Mouse (Mus musculus): ENCODE results near the gene Map2k6. TPM values are rescaled to one million over a fixed set of nuclear protein-coding genes. Genes with fewer than 3 reads are reported as not detected.

Map2k6 gene
- polyA plus RNA-seq, 1 experiment from 2014 or later, result 22.1 TPM

DNA sequence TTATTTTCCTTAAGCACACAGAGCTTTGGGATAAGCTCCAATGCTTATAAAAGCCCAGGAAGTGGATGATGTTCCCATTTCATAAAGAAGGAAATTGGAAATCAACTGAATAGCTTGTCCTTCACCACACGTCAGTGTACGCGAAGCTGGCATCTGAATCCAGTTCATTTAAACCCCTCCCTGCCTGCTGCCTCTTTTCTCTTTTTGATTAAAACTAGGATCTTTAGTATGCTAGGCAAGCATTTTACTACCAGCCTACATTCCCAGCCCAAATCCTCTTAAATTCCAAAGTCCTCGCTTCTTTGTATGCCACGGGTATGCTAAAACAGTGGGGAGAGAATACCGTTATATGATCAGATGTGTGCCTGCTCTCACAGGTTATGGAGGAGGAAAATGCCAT, 17.8 kb downstream of the Map2k6 start:
- 40% methylated on average over 6 of the region's 6 CpGs for WGBS
- no peaks in the 10 kb centered on the region for H3K27me3 ChIP-seq (ENCODE audit: control insufficient read depth, insufficient read depth, low read depth, low read length)
- no peaks in the 10 kb centered on the region for H3K36me3 ChIP-seq (ENCODE audit: control insufficient read depth, insufficient read depth, low read length)
- no peak overlapping the region for H3K4me2 ChIP-seq (ENCODE audit: low read length)
- no peak overlapping the region for H3K9ac ChIP-seq (ENCODE audit: low read depth, low read length)
- H3K4me1 ChIP-seq (ENCODE audit: control insufficient read depth, insufficient read depth, low read length), result no peaks in the 10 kb centered on the region; the same call in 1 of the 2 replicates
- no peaks in the 10 kb centered on the region for H3K9me3 ChIP-seq (replicated peaks; ENCODE audit: control insufficient read depth, low read length, poor library complexity, severe bottlenecking)
- ATAC-seq, result no peak
- H3K4me3 ChIP-seq (ENCODE audit: low read depth, low read length), result no peak overlapping the region
- peak overlapping the region; percentile 31 for H3K27ac ChIP-seq (ENCODE audit: low read length)

DNA sequence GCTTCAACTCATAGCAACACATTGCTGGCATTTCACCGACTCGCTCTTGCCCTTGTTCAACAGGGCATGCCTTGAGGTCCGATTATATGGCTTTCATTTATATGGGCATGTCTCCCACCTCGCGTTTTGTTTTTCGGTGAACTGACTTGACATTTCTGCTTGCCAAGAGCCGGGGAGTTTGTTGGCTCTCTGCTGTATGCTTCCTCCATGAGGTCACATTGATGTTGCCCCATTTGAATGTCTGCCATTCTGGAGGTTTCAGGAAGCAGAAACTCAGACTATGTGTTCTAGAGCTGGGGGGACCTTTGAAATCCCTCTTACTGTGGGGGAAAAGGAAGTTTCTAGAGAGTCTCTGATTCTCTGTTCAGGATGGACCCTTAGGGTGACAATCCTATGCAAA, 21.5 kb downstream of the Map2k6 start:
- Histone ChIP-seq H3K9ac (ENCODE audit: low read depth, low read length) (no peak overlapping the region), H3K4me2 (ENCODE audit: low read length) (no peak overlapping the region), H3K27me3 (ENCODE audit: control insufficient read depth, insufficient read depth, low read depth, low read length) (no peaks in the 10 kb centered on the region), H3K27ac (ENCODE audit: low read length) (no peak overlapping the region), H3K9me3 (replicated peaks; ENCODE audit: control insufficient read depth, low read length, poor library complexity, severe bottlenecking) (no peaks in the 10 kb centered on the region), H3K4me1 (ENCODE audit: control insufficient read depth, insufficient read depth, low read length) (no peaks in the 10 kb centered on the region; the same call in 1 of the 2 replicates), H3K36me3 (ENCODE audit: control insufficient read depth, insufficient read depth, low read length) (no peaks in the 10 kb centered on the region), H3K4me3 (ENCODE audit: low read depth, low read length) (no peak overlapping the region)
- whole genome bisulfite sequencing, result 95% methylated on average over 7 of the region's 7 CpGs
- ATAC-seq, result no peak

DNA sequence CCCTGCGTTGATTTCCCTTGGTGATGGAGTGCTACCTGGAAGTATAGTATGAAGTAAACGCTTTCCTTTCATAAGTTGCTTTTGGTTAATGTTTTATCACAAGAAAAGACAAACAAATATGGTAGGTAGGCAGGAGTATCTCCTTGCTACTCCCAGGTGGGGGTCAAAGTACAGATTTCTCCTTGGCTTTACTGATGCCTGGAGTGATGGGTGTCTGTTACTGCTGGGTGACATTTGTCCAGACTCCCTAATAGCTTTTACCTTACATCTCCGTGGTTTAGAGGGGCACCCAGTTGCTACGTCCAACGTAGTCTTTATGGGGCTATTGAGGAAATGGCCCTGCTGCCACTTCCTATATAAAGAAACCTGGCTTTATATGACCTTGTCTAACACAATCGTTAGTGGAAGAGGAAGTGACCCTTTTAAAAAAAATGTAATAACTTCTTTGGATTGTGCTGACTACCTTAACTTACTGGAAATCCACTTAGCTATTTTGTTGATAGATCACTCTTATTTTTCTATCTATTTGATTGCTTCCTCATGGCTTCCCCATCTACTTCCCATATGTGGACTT, 27.7 kb downstream of the Map2k6 start:
- Histone ChIP-seq H3K27me3 (ENCODE audit: control insufficient read depth, insufficient read depth, low read depth, low read length) (no peaks in the 10 kb centered on the region), H3K9me3 (replicated peaks; ENCODE audit: control insufficient read depth, low read length, poor library complexity, severe bottlenecking) (no peaks in the 10 kb centered on the region)
- no peak for ATAC-seq

DNA sequence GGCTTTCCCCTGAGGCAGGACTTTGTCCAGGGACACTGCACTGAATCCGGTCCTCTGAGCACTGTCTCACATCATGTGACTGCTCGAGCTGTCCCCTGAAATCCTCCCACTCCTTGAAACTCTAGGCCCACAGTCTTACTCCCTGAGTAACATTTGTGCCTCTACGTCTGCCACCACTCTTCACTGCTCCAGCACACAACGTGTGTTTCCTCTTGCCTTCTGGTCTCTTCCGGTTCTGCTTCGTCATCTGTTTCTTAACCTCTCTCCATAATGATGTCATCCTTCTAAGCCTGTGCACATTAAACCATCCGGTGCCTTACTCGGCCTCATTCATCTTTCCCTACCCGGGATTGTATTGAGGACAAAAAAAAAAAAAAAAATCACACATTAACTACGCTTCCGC, 28.2 kb downstream of the Map2k6 start:
- Histone ChIP-seq H3K9ac (ENCODE audit: low read depth, low read length) (no peak overlapping the region), H3K27me3 (ENCODE audit: control insufficient read depth, insufficient read depth, low read depth, low read length) (no peaks in the 10 kb centered on the region), H3K4me3 (ENCODE audit: low read depth, low read length) (no peak overlapping the region), H3K36me3 (ENCODE audit: control insufficient read depth, insufficient read depth, low read length) (no peaks in the 10 kb centered on the region), H3K4me2 (ENCODE audit: low read length) (no peak overlapping the region), H3K27ac (ENCODE audit: low read length) (no peak overlapping the region), H3K9me3 (replicated peaks; ENCODE audit: control insufficient read depth, low read length, poor library complexity, severe bottlenecking) (no peaks in the 10 kb centered on the region), H3K4me1 (ENCODE audit: control insufficient read depth, insufficient read depth, low read length) (0 out of 2 replicates have a peak, but pooled peaks cover 2% of the 10 kb centered on the region)
- WGBS, result 56% methylated on average over 11 of the region's 11 CpGs
- no peak for ATAC-seq

More for the DNA sequence above, 27.7 kb downstream of the Map2k6 start:
- Histone ChIP-seq H3K4me1 (ENCODE audit: control insufficient read depth, insufficient read depth, low read length) (0 out of 2 replicates have a peak, but pooled peaks cover 2% of the 10 kb centered on the region), H3K36me3 (ENCODE audit: control insufficient read depth, insufficient read depth, low read length) (no peaks in the 10 kb centered on the region), H3K4me3 (ENCODE audit: low read depth, low read length) (no peak overlapping the region), H3K9ac (ENCODE audit: low read depth, low read length) (no peak overlapping the region), H3K27ac (ENCODE audit: low read length) (no peak overlapping the region), H3K4me2 (ENCODE audit: low read length) (no peak overlapping the region)
- WGBS, result 93% methylated on average over 6 of the region's 6 CpGs

DNA sequence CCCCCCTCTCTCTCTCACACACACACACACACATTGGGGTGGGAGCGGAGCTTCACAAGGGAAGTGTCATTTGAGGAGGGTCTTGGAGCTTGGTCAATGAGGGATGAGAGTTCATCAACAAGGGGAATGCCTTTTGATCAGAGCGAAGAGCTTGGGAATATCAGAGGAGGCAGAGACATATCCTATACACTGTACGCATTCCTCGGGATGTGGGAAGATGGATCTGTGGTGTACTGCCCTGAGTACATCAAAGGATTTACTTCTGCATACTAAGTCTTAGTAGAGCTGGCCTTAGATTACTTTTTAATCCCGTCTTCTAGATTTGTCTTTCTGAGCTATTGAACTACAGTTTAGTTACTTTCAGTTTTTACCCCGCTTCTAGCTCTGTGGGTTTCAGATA, 30.1 kb downstream of the Map2k6 start:
- 84% methylated on average over 6 of the region's 6 CpGs for WGBS
- H3K9me3 ChIP-seq (replicated peaks; ENCODE audit: control insufficient read depth, low read length, poor library complexity, severe bottlenecking), result no peaks in the 10 kb centered on the region
- H3K4me3 ChIP-seq (ENCODE audit: low read depth, low read length), result no peak overlapping the region
- no peaks in the 10 kb centered on the region for H3K36me3 ChIP-seq (ENCODE audit: control insufficient read depth, insufficient read depth, low read length)
- H3K27me3 ChIP-seq (ENCODE audit: control insufficient read depth, insufficient read depth, low read depth, low read length), result no peaks in the 10 kb centered on the region
- no peak overlapping the region for H3K27ac ChIP-seq (ENCODE audit: low read length)
- 0 out of 2 replicates have a peak, but pooled peaks cover 2% of the 10 kb centered on the region for H3K4me1 ChIP-seq (ENCODE audit: control insufficient read depth, insufficient read depth, low read length)
- no peak for ATAC-seq
- H3K9ac ChIP-seq (ENCODE audit: low read depth, low read length), result no peak overlapping the region
- no peak overlapping the region for H3K4me2 ChIP-seq (ENCODE audit: low read length)

DNA sequence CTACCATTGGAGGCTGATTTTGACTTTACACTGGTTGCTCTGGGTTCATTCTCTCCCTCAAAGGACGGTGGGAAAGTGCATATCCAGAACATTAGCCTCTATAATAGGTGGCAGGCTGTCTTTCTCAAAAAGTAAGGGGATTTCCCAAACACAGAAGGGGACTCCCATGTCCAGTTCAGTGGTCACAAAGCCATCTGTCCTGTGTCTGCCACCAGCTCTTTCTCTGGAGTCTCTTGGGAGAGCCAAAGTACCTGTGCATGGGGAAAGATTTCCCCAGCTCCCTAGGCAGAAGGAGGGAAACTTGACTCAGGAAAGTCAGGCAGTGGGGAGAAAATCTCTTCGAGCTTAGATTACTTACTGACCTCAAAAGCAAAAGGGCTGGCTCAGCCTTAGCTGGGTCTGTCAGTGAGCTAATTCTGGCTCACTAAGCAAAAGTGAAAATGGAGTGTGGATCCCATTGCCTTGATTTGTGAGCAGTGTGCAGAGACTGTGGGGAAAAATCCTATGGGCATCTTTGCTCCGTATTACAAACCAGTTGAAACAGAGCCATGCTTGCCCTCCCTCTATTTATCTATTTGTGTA, 31.0 kb downstream of the Map2k6 start:
- ATAC-seq, result no peak
- WGBS, result 60% methylated on average over 3 of the region's 3 CpGs
- 0 out of 2 replicates have a peak, but pooled peaks cover 2% of the 10 kb centered on the region for H3K4me1 ChIP-seq (ENCODE audit: control insufficient read depth, insufficient read depth, low read length)
- no peak overlapping the region for H3K27ac ChIP-seq (ENCODE audit: low read length)
- no peak overlapping the region for H3K4me2 ChIP-seq (ENCODE audit: low read length)
- 0 out of 2 replicates have a peak, but pooled peaks cover 3% of the 10 kb centered on the region for H3K36me3 ChIP-seq (ENCODE audit: control insufficient read depth, insufficient read depth, low read length)
- no peak overlapping the region for H3K4me3 ChIP-seq (ENCODE audit: low read depth, low read length)
- H3K9me3 ChIP-seq (replicated peaks; ENCODE audit: control insufficient read depth, low read length, poor library complexity, severe bottlenecking), result no peaks in the 10 kb centered on the region
- no peak overlapping the region for H3K9ac ChIP-seq (ENCODE audit: low read depth, low read length)
- H3K27me3 ChIP-seq (ENCODE audit: control insufficient read depth, insufficient read depth, low read depth, low read length), result no peaks in the 10 kb centered on the region

DNA sequence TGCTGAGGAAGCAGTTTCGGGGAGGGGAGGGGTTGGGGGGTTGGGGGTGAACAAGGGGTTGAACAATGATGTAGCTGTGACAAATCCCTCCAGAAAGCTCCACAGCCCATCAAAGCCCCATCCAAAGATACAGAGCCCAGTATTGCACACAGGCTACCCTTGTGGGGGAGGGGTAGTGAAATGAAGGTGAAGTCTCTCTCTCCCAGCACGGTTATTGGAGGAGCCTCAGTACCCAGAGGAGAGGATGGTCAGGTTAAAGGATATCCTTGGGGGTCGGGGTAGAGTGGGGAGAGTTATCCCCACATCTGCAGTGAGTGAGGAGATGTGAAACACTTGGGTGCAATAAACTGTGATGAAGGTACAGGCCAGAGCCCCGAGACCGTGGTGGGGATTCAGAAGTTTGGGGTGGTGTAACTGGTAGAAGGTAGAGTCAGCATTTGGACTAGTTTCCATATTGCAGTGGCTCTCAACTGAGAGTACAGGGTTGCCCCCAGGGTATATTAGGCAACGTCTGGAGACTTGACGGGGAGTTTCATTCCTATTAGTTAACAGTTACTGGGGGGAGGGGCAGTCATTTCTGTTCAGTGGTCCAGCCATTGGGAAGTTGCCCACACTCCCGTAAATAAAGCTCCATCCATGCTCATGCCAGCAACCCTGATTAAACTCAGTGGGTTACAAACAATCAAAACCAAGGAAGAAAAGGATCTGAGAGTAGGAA, 37.1 kb downstream of the Map2k6 start:
- no peaks in the 10 kb centered on the region for H3K9me3 ChIP-seq (replicated peaks; ENCODE audit: control insufficient read depth, low read length, poor library complexity, severe bottlenecking)
- 73% methylated on average over 8 of the region's 8 CpGs for WGBS
- no peak overlapping the region for H3K9ac ChIP-seq (ENCODE audit: low read depth, low read length)
- no peaks in the 10 kb centered on the region for H3K27me3 ChIP-seq (ENCODE audit: control insufficient read depth, insufficient read depth, low read depth, low read length)
- no peak overlapping the region for H3K4me2 ChIP-seq (ENCODE audit: low read length)
- 0 out of 2 replicates have a peak, but pooled peaks cover 3% of the 10 kb centered on the region for H3K36me3 ChIP-seq (ENCODE audit: control insufficient read depth, insufficient read depth, low read length)
- no peak overlapping the region for H3K4me3 ChIP-seq (ENCODE audit: low read depth, low read length)
- peaks cover 4% of the 10 kb centered on the region; the same call in 1 of the 2 replicates for H3K4me1 ChIP-seq (ENCODE audit: control insufficient read depth, insufficient read depth, low read length)
- no peak for ATAC-seq
- H3K27ac ChIP-seq (ENCODE audit: low read length), result no peak overlapping the region

DNA sequence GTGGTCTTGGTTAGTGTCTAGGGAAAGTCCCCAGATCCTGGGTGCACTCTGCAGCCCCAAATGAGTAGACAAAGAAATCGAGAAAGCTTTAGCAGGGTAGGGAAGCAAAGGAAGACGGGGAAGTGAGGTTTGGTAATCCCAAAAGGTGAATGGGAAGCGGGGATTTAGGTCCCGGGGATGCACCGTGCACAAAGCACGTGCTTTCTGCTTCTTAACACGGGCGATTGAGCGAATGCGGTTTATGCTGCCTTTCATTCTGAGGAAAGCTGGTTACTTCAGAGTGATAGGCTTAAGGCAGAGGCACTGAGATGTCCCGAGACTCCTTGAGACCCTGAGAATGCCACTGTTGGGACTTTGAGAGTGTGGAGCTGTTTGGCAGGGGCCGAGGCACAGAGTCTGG, 38.1 kb downstream of the Map2k6 start:
- Histone ChIP-seq H3K27me3 (ENCODE audit: control insufficient read depth, insufficient read depth, low read depth, low read length) (no peaks in the 10 kb centered on the region), H3K27ac (ENCODE audit: low read length) (no peak overlapping the region), H3K4me2 (ENCODE audit: low read length) (peak overlapping the region; percentile 32), H3K36me3 (ENCODE audit: control insufficient read depth, insufficient read depth, low read length) (0 out of 2 replicates have a peak, but pooled peaks cover 3% of the 10 kb centered on the region), H3K9ac (ENCODE audit: low read depth, low read length) (peak overlapping the region; percentile 17; the same call in 1 of the 2 replicates), H3K4me1 (ENCODE audit: control insufficient read depth, insufficient read depth, low read length) (peaks cover 4% of the 10 kb centered on the region; the same call in 1 of the 2 replicates), H3K4me3 (ENCODE audit: low read depth, low read length) (no peak overlapping the region), H3K9me3 (replicated peaks; ENCODE audit: control insufficient read depth, low read length, poor library complexity, severe bottlenecking) (no peaks in the 10 kb centered on the region)
- WGBS, result 12% methylated on average over 12 of the region's 12 CpGs
- ATAC-seq, result no peak

DNA sequence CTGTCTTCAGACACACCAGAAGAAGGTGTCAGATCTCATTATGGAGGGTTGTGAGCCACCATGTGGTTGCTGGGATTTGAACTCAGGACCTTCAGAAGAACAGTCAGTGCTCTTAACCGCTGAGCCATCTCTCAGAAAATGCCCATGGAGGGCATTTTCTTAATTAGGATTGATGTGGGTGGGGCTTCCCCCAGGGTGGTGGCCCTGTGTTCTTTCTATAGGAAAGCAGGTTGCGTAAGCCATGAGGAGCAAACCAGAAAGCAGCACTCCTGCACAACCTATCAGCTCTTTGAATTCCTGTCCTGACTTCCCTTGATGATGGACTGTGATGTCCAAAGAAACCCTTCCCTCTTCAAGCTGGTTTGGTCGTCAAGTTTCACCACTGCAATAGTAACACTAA, 39.2 kb downstream of the Map2k6 start:
- no peak overlapping the region for H3K4me3 ChIP-seq (ENCODE audit: low read depth, low read length)
- 97% methylated on average over 3 of the region's 3 CpGs for WGBS
- ATAC-seq, result no peak
- no peak overlapping the region for H3K27ac ChIP-seq (ENCODE audit: low read length)
- H3K9me3 ChIP-seq (replicated peaks; ENCODE audit: control insufficient read depth, low read length, poor library complexity, severe bottlenecking), result no peaks in the 10 kb centered on the region
- H3K9ac ChIP-seq (ENCODE audit: low read depth, low read length), result no peak overlapping the region
- H3K27me3 ChIP-seq (ENCODE audit: control insufficient read depth, insufficient read depth, low read depth, low read length), result no peaks in the 10 kb centered on the region
- no peak overlapping the region for H3K4me2 ChIP-seq (ENCODE audit: low read length)
- H3K4me1 ChIP-seq (ENCODE audit: control insufficient read depth, insufficient read depth, low read length), result peaks cover 4% of the 10 kb centered on the region; the same call in 1 of the 2 replicates
- H3K36me3 ChIP-seq (ENCODE audit: control insufficient read depth, insufficient read depth, low read length), result 0 out of 2 replicates have a peak, but pooled peaks cover 3% of the 10 kb centered on the region

All from midbrain, embryonic 16.5 days (tissue).